Mouse (Mus musculus) urinary bladder, postnatal 4 days (tissue): ENCODE measurements around the gene Islr2.
"Not testable (repeated sequence)": the region's sequence is repeated elsewhere in the genome, so short reads cannot be mapped to it uniquely, and the experiment has no call there.

Experiments
- DNase-seq, 2 experiments: peaks; one replicate each; pipeline ENCODE4 v3.0.0; 2021 to 2022; ENCODE audit warnings: low spot score in 2 of 2

The Islr2 gene

GRCm38 (mm10) chr9:58203516-58204447, at the start of gene Islr2, which contains the start of gene Islr:
Gene Islr2, minus strand, starts transcription at chr9:58204319.
Gene Islr, minus strand, starts transcription at chr9:58204306.
- peak; percentile 61 to 75 for DNase-seq

- not testable (repeated sequence) for DNase-seq
Measured at GRCm38 (mm10) chr9:58253805-58254122, 49.6 kb upstream of the Islr2 start.

GRCm38 (mm10) chr9:58253033-58253804, 49.1 kb upstream of the Islr2 start, which contains the start of gene Stoml1:
Gene Stoml1, plus strand, starts transcription at chr9:58253164.
- peak; percentile 92 to 95 for DNase-seq

- not testable (repeated sequence) for DNase-seq
Measured at GRCm38 (mm10) chr9:58250730-58251129, 46.6 kb upstream of the Islr2 start.

GRCm38 (mm10) chr9:58250322-58250721, 46.2 kb upstream of the Islr2 start:
- no peak for DNase-seq

- peak; percentile 66 to 81 for DNase-seq
Measured at GRCm38 (mm10) chr9:58249592-58250192, 45.6 kb upstream of the Islr2 start, which contains the start of gene Pml. Gene Pml, minus strand, starts transcription at chr9:58249786.

GRCm38 (mm10) chr9:58248746-58249413, 44.8 kb upstream of the Islr2 start:
- no peak for DNase-seq

- DNase-seq: peak; percentile 79 to 85
Measured at GRCm38 (mm10) chr9:58247064-58247759, 43.1 kb upstream of the Islr2 start.

- no peak for DNase-seq
Measured at GRCm38 (mm10) chr9:58246083-58246591, 42.0 kb upstream of the Islr2 start.

GRCm38 (mm10) chr9:58243696-58244095, 39.6 kb upstream of the Islr2 start:
- no peak for DNase-seq

- no peak for DNase-seq
Measured at GRCm38 (mm10) chr9:58242696-58243095, 38.6 kb upstream of the Islr2 start.

- no peak for DNase-seq
Measured at GRCm38 (mm10) chr9:58241780-58242485, 37.8 kb upstream of the Islr2 start.

GRCm38 (mm10) chr9:58234502-58235015, 30.4 kb upstream of the Islr2 start:
- no peak for DNase-seq

- no peak for DNase-seq
Measured at GRCm38 (mm10) chr9:58232374-58232773, 28.3 kb upstream of the Islr2 start.

GRCm38 (mm10) chr9:58231746-58232145, 27.6 kb upstream of the Islr2 start:
- DNase-seq: no peak

- no peak for DNase-seq
Measured at GRCm38 (mm10) chr9:58228777-58229466, 24.8 kb upstream of the Islr2 start.

GRCm38 (mm10) chr9:58225915-58226913, 22.1 kb upstream of the Islr2 start:
- no peak for DNase-seq

- no peak for DNase-seq
Measured at GRCm38 (mm10) chr9:58224356-58224755, 20.2 kb upstream of the Islr2 start.
